Mouse (Mus musculus) liver, embryonic 12.5 days (tissue): ENCODE results near the gene Mgme1. TPM values are rescaled to one million over a fixed set of nuclear protein-coding genes. Genes with fewer than 3 reads are reported as not detected.

ENCODE experiments used
- ATAC-seq: fragments of 200-750 bp; cut with Nextera tagmentation; 2 replicates; pipeline ENCODE4 v1.8.0; 2017; ENCODE audit warnings: moderate number of reproducible peaks, mild to moderate bottlenecking, moderate library complexity
- H3K27ac ChIP-seq: fragments of 300-500 bp; sonication (generic); 2 replicates; pipeline ENCODE4 v1.5.1; 2016; ENCODE audit warnings: mild to moderate bottlenecking
- H3K27me3 ChIP-seq: fragments of 300-500 bp; sonication (generic); replicated peaks from 2 replicates; pipeline ENCODE4 v1.6.1; 2016; ENCODE audit warnings: mild to moderate bottlenecking, moderate library complexity
- H3K36me3 ChIP-seq: fragments of 300-500 bp; sonication (generic); 2 replicates; pipeline ENCODE4 v1.6.1; 2016; ENCODE audit warnings: mild to moderate bottlenecking, moderate library complexity
- H3K4me1 ChIP-seq: fragments of 300-500 bp; sonication (generic); 2 replicates; pipeline ENCODE4 v1.6.1; 2016
- H3K4me2 ChIP-seq: fragments of 300-500 bp; sonication (generic); 2 replicates; pipeline ENCODE4 v1.6.1; 2016; ENCODE audit warnings: mild to moderate bottlenecking, moderate library complexity
- H3K4me3 ChIP-seq: fragments of 300-500 bp; sonication (generic); 2 replicates; pipeline ENCODE4 v1.5.1; 2016; ENCODE audit warnings: mild to moderate bottlenecking, moderate library complexity
- H3K9ac ChIP-seq: fragments of 300-500 bp; sonication (generic); 2 replicates; pipeline ENCODE4 v1.6.1; 2016; ENCODE audit warnings: mild to moderate bottlenecking, moderate library complexity
- H3K9me3 ChIP-seq: fragments of 300-500 bp; sonication (generic); replicated peaks from 2 replicates; pipeline ENCODE4 v1.6.1; 2016; ENCODE audit warnings: mild to moderate bottlenecking, moderate library complexity
- WGBS: fragments of 180-500 bp; shearing (Covaris S2); methylation state at CpG from one replicate; pipeline ENCODE4 v1.1.7; 2016; ENCODE audit not compliant: insufficient replicate concordance; 5-methylcytosine and 5-hydroxymethylcytosine counted together
- polyA plus RNA-seq: library from polyadenylated mRNA; unstranded; fragments of >200 nt; fragmentation: Nextera tagmentation; extraction: Ambion mirVana; gene quantifications from 2 replicates; pipeline ENCODE4 v1.2.1, GENCODE M21; 2016

Gene Mgme1
- polyA plus RNA-seq, 1 experiment from 2014 or later, result 19.0 TPM

DNA sequence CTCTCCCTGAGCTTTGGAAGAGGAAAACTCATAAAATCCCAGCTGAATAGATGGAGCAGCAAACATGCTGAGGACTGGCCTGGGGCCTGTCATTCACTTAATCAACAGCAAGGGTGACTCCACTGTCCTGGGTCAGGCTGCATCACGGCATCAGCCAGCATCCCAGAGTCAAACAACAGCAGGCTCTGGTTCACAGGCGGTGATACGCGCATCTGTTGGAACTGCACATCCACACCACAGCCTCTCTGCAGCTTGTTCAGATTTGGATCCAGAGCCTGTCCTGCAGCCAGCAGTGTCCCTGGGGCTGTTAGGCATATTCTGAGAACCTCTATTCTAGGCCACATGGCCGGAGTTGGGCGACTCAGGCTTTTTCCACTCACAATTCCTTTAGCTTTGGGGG is 32.1 kb upstream of the Mgme1 start:
- H3K4me3 ChIP-seq, result no peak overlapping the region
- H3K4me1 ChIP-seq, result peaks cover 6% of the 10 kb centered on the region; the same call in 1 of the 2 replicates
- WGBS, result 73% methylated on average over 6 of the region's 6 CpGs
- no peaks in the 10 kb centered on the region for H3K36me3 ChIP-seq
- H3K27me3 ChIP-seq, result 0 out of 2 replicates have a peak, but pooled peaks cover 4% of the 10 kb centered on the region
- H3K9ac ChIP-seq, result no peak overlapping the region
- H3K9me3 ChIP-seq, result no peaks in the 10 kb centered on the region
- H3K4me2 ChIP-seq, result no peak overlapping the region
- H3K27ac ChIP-seq, result no peak overlapping the region
- ATAC-seq, result no peak

DNA sequence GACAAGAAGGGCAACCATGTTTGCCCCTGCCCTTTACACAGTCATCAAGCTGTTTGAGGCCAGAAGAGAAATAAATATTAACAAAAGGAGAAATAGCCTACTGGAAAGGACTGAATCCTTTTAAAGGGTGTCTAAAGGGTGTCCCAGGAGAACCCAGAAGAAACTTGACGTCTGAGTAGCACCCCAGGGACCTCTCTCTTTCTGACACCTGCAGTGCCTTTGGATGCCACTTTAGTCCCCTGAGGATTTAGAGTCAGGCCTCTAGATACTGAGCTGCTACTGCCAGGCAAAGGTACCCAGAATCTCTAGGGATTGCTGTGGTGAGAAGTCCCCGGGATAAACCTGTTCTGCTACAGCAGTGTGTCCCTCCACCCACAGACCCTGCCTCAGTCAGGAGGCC is 31.1 kb upstream of the Mgme1 start:
- ATAC-seq, result no peak
- H3K9ac ChIP-seq, result no peak overlapping the region

DNA sequence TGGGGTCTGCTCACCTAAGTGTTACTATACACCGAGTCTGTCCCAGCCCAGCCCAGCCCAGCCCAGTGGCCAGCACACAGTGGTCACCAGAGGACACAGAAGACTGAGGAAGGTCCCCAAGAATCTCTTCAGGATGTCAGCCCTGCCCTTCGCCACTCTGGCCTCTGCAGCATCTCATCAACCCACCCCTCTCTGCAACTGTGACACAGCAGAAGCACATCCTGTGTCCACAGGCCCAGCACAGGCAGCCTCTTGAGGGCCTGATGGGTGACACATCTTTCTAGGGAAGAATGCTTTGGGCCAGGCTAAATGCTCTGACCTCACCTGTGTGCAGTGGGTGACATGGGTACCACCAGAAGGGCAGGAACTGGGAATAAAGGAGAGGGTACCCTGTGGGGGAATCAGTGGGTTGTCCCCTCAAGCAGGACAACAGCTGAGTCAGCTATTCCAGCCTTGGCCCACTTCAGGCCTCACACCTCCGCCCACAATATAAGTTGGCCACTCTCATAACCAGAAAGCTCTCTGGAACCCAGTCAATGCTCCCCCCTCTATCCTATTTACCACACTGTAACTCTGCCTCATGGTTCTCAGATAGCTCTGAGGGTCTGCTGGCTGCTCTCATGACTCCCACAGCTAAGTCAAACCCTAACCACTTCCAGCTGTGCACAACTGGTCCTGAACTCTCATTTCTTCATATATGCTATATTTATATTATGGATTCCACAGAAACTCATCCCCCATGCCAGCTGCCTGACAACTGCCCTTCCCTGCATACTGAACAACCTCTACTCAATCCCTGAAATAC is 30.2 kb upstream of the Mgme1 start:
- H3K36me3 ChIP-seq, result no peaks in the 10 kb centered on the region
- 0 out of 2 replicates have a peak, but pooled peaks cover 4% of the 10 kb centered on the region for H3K27me3 ChIP-seq
- H3K4me1 ChIP-seq, result peaks cover 6% of the 10 kb centered on the region; the same call in 1 of the 2 replicates
- H3K27ac ChIP-seq, result no peak overlapping the region
- H3K4me2 ChIP-seq, result no peak overlapping the region
- no peaks in the 10 kb centered on the region for H3K9me3 ChIP-seq
- H3K4me3 ChIP-seq, result no peak overlapping the region
- H3K9ac ChIP-seq, result no peak overlapping the region
- no peak for ATAC-seq
- WGBS, result 56% methylated on average over 3 of the region's 3 CpGs

More for the DNA sequence above, 31.1 kb upstream of the Mgme1 start:
- H3K4me2 ChIP-seq, result no peak overlapping the region
- no peaks in the 10 kb centered on the region for H3K36me3 ChIP-seq
- no peak overlapping the region for H3K27ac ChIP-seq
- H3K4me3 ChIP-seq, result no peak overlapping the region
- 0 out of 2 replicates have a peak, but pooled peaks cover 4% of the 10 kb centered on the region for H3K27me3 ChIP-seq
- peaks cover 6% of the 10 kb centered on the region; the same call in 1 of the 2 replicates for H3K4me1 ChIP-seq
- H3K9me3 ChIP-seq, result no peaks in the 10 kb centered on the region
- 45% methylated on average over 2 of the region's 2 CpGs for WGBS

DNA sequence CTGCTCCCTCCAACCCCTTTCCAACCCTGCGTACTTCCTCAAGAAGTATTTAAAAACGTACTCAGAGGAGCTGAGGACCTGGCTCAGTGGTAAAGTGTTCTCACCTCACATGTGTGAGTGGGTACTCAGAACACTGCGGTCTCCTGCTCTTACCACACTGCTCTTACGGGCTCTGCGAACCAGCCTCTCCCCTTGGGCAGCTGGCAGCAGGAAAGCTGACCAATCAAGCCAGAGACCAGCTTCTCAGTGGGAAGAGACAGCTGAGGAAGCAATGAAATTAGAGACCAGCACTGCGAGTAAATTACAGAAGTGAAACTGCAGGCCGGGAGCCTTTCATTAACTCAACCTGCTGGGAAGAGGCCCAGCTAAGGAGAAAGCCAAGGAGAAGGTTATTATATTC is 25.0 kb upstream of the Mgme1 start:
- H3K4me1 ChIP-seq, result peaks cover 33% of the 10 kb centered on the region
- no peak overlapping the region for H3K4me3 ChIP-seq
- H3K27me3 ChIP-seq, result no peaks in the 10 kb centered on the region
- peaks cover 18% of the 10 kb centered on the region for H3K36me3 ChIP-seq
- H3K9ac ChIP-seq, result no peak overlapping the region
- no peak overlapping the region for H3K27ac ChIP-seq
- ATAC-seq, result no peak
- no peaks in the 10 kb centered on the region for H3K9me3 ChIP-seq
- no peak overlapping the region for H3K4me2 ChIP-seq
- 55% methylated on average over 7 of the region's 7 CpGs for WGBS

DNA sequence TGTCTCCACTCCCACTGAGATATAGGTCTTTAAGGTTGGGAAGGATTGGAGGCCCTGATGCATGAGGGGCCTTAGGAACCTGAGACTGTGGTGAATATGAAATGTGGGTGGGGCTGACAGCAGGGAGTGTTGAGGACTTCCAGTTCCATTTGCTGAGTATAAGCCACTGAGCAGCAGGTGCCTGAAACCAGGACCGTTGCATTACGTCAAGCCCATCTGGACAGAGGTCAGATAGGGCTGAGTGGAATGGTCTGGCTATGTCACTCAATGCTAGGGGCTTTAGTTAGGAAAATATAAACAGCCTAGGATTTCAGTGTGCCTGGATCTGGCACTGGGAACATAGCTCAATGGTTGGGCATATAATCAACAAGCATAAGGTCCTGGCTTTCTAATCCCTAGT is 24.2 kb upstream of the Mgme1 start:
- no peak overlapping the region for H3K4me2 ChIP-seq
- no peak overlapping the region for H3K27ac ChIP-seq
- H3K4me1 ChIP-seq, result peaks cover 32% of the 10 kb centered on the region
- H3K36me3 ChIP-seq, result peaks cover 26% of the 10 kb centered on the region
- WGBS, result 81% methylated on average over 2 of the region's 2 CpGs
- H3K27me3 ChIP-seq, result no peaks in the 10 kb centered on the region
- H3K9ac ChIP-seq, result no peak overlapping the region
- ATAC-seq, result no peak
- H3K4me3 ChIP-seq, result no peak overlapping the region
- H3K9me3 ChIP-seq, result no peaks in the 10 kb centered on the region

DNA sequence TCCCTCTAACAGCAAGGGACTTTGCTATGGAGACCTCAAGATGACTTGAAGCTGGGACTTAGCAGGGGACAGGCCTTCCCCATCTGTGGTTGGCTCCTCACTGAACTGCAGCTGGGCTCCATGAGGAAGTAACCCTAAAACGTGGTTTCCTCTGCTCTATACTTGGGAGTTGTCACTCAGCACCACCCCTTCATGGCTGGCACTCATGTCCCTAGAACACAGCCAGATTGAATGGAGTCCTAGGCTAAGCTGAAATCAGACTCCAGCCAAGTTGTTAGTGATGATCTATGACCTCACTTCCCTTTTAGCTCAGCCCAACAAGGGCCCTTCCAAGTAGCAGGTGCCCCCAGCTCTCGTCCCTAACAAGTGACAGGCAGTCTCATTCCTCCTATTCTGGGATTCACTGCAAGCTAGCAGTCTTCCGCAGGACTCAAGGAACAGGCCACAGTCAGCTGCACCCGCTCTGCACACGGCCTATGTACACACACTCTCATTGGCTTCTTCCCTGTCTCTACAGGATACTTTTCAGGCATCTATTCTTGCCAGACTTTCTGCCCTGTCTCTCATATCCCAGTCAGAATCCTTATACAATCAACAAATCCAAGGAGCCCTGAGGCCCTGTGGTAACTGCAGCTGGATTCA is 23.0 kb upstream of the Mgme1 start:
- H3K27me3 ChIP-seq, result no peaks in the 10 kb centered on the region

DNA sequence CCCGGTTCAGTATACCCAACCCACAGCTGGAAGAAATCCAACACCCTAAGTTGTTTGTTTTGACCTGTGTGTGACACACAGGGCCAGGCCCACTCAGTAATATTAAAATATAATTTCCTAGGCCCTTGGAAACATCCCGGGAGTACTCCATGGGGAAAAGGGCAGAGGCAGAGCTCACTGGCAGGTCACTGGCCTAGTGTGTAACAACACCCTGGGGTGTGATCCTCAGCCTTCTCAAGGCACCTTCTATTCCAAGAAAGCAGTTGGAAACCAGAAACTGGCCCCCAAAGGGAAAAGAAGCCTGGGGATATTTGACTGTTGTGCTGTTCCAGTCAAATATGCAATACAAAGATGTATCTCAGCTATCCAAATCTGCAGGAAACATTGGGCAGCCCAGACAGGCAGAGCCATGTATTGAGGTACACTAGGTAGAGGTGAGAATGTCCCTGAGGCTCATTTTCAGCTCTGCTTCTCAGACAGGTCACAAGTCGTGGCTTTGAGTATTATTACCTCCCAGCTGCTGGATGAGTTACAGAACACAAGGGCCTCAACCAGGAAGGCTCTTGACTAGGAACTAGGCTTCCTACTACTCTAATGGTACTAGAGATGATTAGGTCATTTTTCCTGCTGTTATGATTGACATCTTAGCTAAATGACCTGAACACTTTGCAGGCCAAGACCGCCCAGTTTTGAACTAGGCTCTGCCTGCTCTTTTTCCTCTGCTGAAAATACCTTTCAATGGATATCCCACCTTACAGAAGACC is 21.7 kb upstream of the Mgme1 start:
- peaks cover 32% of the 10 kb centered on the region for H3K4me1 ChIP-seq
- no peaks in the 10 kb centered on the region for H3K9me3 ChIP-seq
- H3K36me3 ChIP-seq, result peaks cover 51% of the 10 kb centered on the region
- H3K4me3 ChIP-seq, result no peak overlapping the region
- H3K27me3 ChIP-seq, result no peaks in the 10 kb centered on the region
- 28% methylated on average over 4 of the region's 4 CpGs for whole genome bisulfite sequencing
- 0 out of 2 replicates have a peak overlapping the region, but pooled peaks have one; percentile 14 for H3K27ac ChIP-seq
- peak; percentile 17 for ATAC-seq
- no peak overlapping the region for H3K9ac ChIP-seq
- no peak overlapping the region for H3K4me2 ChIP-seq

More for the DNA sequence above, 23.0 kb upstream of the Mgme1 start:
- 33% methylated on average over 5 of the region's 5 CpGs for WGBS
- peaks cover 37% of the 10 kb centered on the region for H3K36me3 ChIP-seq
- H3K4me2 ChIP-seq, result no peak overlapping the region
- ATAC-seq, result peak; percentile 20; the same call in 1 of the 2 replicates
- H3K9me3 ChIP-seq, result no peaks in the 10 kb centered on the region
- H3K4me3 ChIP-seq, result no peak overlapping the region
- H3K4me1 ChIP-seq, result peaks cover 32% of the 10 kb centered on the region
- peak overlapping the region; percentile 62 for H3K27ac ChIP-seq
- H3K9ac ChIP-seq, result no peak overlapping the region

- H3K4me2 ChIP-seq, result no peak overlapping the region
- H3K27ac ChIP-seq, result no peak overlapping the region
- no peaks in the 10 kb centered on the region for H3K9me3 ChIP-seq
- no peaks in the 10 kb centered on the region for H3K27me3 ChIP-seq
- no peak overlapping the region for H3K4me3 ChIP-seq
- no peak overlapping the region for H3K9ac ChIP-seq
- H3K36me3 ChIP-seq, result peaks cover 64% of the 10 kb centered on the region
- peaks cover 32% of the 10 kb centered on the region for H3K4me1 ChIP-seq
- ATAC-seq, result no peak
These were observed 20.4 kb upstream of the Mgme1 start for GRCm38 (mm10) chr2:144250111-144250510.

DNA sequence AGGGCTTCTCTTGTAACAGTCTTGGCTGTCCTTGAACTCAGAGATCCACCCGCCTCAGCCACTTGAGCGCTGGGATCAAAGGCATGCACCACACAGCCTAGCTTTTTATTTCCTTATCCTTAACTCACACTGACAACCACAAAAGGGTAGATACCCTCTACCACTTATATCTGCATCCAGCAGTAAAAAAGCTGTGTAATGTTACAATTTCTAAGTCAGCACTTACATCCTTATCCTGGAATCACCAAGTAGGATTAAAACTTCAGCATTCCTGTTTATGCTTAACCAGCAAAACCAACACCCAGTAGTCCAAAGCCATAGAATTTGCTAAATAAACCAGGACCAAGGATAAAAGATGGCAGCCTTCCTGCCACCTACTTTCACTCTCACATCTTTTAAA is 7.6 kb upstream of the Mgme1 start:
- Histone ChIP-seq H3K9ac (no peak overlapping the region), H3K4me1 (peaks cover 63% of the 10 kb centered on the region), H3K4me2 (no peak overlapping the region), H3K36me3 (peaks cover 97% of the 10 kb centered on the region), H3K9me3 (no peaks in the 10 kb centered on the region), H3K27ac (no peak overlapping the region), H3K27me3 (no peaks in the 10 kb centered on the region), H3K4me3 (no peak overlapping the region)
- no peak for ATAC-seq
- 60% methylated on average over 2 of the region's 2 CpGs for WGBS

DNA sequence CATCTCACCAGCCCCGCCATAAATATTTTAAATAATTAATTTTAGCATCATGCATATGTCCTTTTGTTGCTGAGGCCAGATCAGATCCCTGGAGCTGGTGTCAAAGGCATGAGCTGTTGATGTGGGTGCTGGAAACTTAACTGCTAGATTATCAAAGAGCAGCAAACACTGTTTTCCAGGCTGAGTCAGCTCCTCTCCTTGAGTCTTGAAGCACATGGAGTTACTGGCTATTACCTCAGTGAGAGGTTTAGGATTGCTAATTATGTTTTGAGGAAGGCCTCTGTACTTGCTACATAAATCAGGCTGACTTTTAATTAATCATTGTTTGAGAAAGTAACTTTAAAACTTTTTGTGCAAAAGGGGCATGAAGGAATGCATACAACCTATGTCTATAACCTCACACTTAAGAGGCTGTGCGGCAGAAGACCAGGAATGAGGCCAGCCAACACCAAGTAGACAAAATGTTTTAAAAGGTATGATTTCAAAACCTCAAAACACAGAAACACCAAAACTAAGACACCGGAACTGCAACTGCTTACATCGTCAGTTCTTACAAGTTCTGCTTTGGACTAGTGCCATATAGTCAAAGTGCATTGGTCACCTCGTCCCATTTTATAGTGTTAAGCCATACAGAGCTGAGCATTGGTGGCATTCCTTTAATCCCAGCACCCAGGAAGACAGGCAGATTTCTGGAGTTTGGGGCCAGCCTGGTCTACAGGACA is 5.9 kb upstream of the Mgme1 start:
- H3K27ac ChIP-seq, result peak overlapping the region; percentile 13; the same call in 1 of the 2 replicates
- WGBS, result 68% methylated on average over 5 of the region's 5 CpGs
- H3K9ac ChIP-seq, result no peak overlapping the region
- peaks cover 91% of the 10 kb centered on the region for H3K36me3 ChIP-seq
- H3K4me1 ChIP-seq, result peaks cover 75% of the 10 kb centered on the region
- no peaks in the 10 kb centered on the region for H3K9me3 ChIP-seq
- H3K4me2 ChIP-seq, result peak overlapping the region; percentile 25; the same call in 1 of the 2 replicates
- no peak overlapping the region for H3K4me3 ChIP-seq
- no peaks in the 10 kb centered on the region for H3K27me3 ChIP-seq
- ATAC-seq, result no peak

GRCm38 (mm10) chr2:144265120-144265488 is 5.4 kb upstream of the Mgme1 start:
- H3K4me2 ChIP-seq, result peak overlapping the region; percentile 86; the same call in 1 of the 2 replicates
- H3K4me1 ChIP-seq, result peaks cover 75% of the 10 kb centered on the region
- no peaks in the 10 kb centered on the region for H3K27me3 ChIP-seq
- H3K9me3 ChIP-seq, result no peaks in the 10 kb centered on the region
- H3K27ac ChIP-seq, result no peak overlapping the region
- H3K4me3 ChIP-seq, result no peak overlapping the region
- peaks cover 86% of the 10 kb centered on the region for H3K36me3 ChIP-seq
- 58% methylated on average over 3 of the region's 3 CpGs for WGBS
- no peak for ATAC-seq
- H3K9ac ChIP-seq, result no peak overlapping the region
